26 mouse cellular contexts compared by ENCODE assay signal in the genomic region with DNA sequence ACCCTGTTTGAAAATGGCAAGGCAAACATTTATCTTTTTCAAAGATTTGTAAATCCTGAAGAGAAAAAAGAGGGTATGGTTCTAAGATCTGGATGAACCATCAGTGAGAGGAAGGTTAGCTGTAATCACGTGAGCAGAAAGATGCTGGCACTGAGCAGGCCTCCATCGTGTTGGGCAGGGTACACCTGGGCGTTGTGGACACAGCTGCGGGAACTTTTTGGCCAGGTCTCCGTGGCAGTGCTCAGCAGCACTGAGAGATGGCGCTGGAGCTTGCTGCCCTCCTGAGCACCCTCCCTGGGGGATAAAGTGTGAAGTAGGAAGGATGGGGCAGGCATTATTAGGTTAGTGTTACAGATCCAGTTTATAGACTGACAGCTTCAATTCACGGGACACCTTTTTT. TPM values are rescaled to one million over a fixed set of nuclear protein-coding genes. Genes with fewer than 3 reads are reported as not detected.
DNase-seq lines count a peak whose midpoint lies in the region; ATAC-seq and TF ChIP-seq lines count a peak whose summit lies in the region.
"Had no signal": no experiment of that assay in that cellular context is flagged by ENCODE, and none has a peak within 500 bp of the region (broad histone marks: within the 10 kb centered on the region; RNA-seq: fewer than 3 reads in every experiment).

No protein-coding gene starts in this region.

- no peak for ATAC-seq in kidney, embryonic 14.5 days (ENCODE audit: low FRiP score, low TSS enrichment)
- ATAC-seq: forebrain, embryonic 13.5 days; lung, postnatal 0 days had no signal

- no peak overlapping the region for H3K4me3 ChIP-seq in kidney, embryonic 14.5 days (ENCODE audit: low read length)
- no peak overlapping the region for H3K4me3 ChIP-seq in spleen, adult 2 months (ENCODE audit: extremely low read depth, insufficient read depth, insufficient read length)
- H3K4me3 ChIP-seq: forebrain, embryonic 13.5 days; hindbrain, embryonic 10.5 days; hindbrain, embryonic 15.5 days; limb, embryonic 10.5 days; limb, embryonic 15.5 days; neural tube, embryonic 12.5 days had no signal

- no peaks in the 10 kb centered on the region for H3K27me3 ChIP-seq in kidney, embryonic 14.5 days (ENCODE audit: control insufficient read depth, insufficient read depth, low read length)
- no peaks in the 10 kb centered on the region for H3K27me3 ChIP-seq in spleen, adult 2 months (ENCODE audit: control insufficient read depth, insufficient read depth, low read length)
- H3K27me3 ChIP-seq: CH12.LX; forebrain, embryonic 13.5 days; hindbrain, embryonic 15.5 days; limb, embryonic 15.5 days; neural tube, embryonic 12.5 days had no signal

- no peak for TF ChIP-seq POLR2A in spleen, adult 2 months (IDR thresholded peaks at IDR 0.05; ENCODE audit: low read depth, low read length)

- no peak overlapping the region for H3K9ac ChIP-seq in kidney, embryonic 14.5 days (ENCODE audit: low read depth, low read length)
- H3K9ac ChIP-seq: forebrain, embryonic 13.5 days; hindbrain, embryonic 15.5 days; limb, embryonic 15.5 days; neural tube, embryonic 12.5 days had no signal

- H3K4me2 ChIP-seq in kidney, embryonic 14.5 days (replicated peaks; ENCODE audit: low read depth, low read length), result no peak overlapping the region
- H3K4me2 ChIP-seq: forebrain, embryonic 13.5 days; hindbrain, embryonic 15.5 days; limb, embryonic 15.5 days; neural tube, embryonic 12.5 days had no signal

- 72% methylated on average over 7 of the region's 7 CpGs for WGBS in kidney, embryonic 14.5 days
- WGBS in spleen, adult 2 months, result 35% methylated on average over 7 of the region's 7 CpGs

- no peaks in the 10 kb centered on the region for H3K4me1 ChIP-seq in kidney, embryonic 14.5 days (ENCODE audit: control insufficient read depth, insufficient read depth, low read length)
- H3K4me1 ChIP-seq in spleen, adult 2 months (ENCODE audit: control insufficient read depth, insufficient read depth, insufficient read length), result no peaks in the 10 kb centered on the region
- H3K4me1 ChIP-seq: forebrain, embryonic 13.5 days; hindbrain, embryonic 10.5 days; hindbrain, embryonic 15.5 days; limb, embryonic 10.5 days; limb, embryonic 15.5 days; neural tube, embryonic 12.5 days had no signal

- no peak for TF ChIP-seq CTCF in spleen, adult 2 months (IDR thresholded peaks at IDR 0.05; ENCODE audit: extremely low read depth, insufficient read depth, insufficient read length, insufficient replicate concordance)

- H3K27ac ChIP-seq in kidney, embryonic 14.5 days (ENCODE audit: low read depth, low read length), result no peak overlapping the region
- H3K27ac ChIP-seq in spleen, adult 2 months (ENCODE audit: insufficient read depth, low read length), result peak overlapping the region; percentile 36
- H3K27ac ChIP-seq: forebrain, embryonic 13.5 days; hindbrain, embryonic 10.5 days; hindbrain, embryonic 15.5 days; kidney, postnatal 0 days; limb, embryonic 10.5 days; limb, embryonic 15.5 days; macrophage; neural tube, embryonic 12.5 days had no signal

- peak; percentile 26 for DNase-seq in kidney, postnatal 14 days
- no peak for DNase-seq in spleen, adult 2 months (ENCODE audit: low read depth in 1 of 2, low spot score in 2 of 2)
- no peak for DNase-seq in spleen, adult 12 weeks (ENCODE audit: low spot score)
- peak; percentile 46 to 57 for DNase-seq in kidney, postnatal 36 days
- no peak for DNase-seq in neural tube, embryonic 10.5 days (ENCODE audit: extremely low spot score, low spot score)
- no peak for DNase-seq in cerebellum, postnatal 25 days
- DNase-seq: adrenal gland, postnatal 10 days; B cell, adult 2 months; cerebellum, adult 8-10 months; cerebellum, postnatal 36 days; gastrocnemius, postnatal 10 days; heart, postnatal 14 days; midbrain, embryonic 14.5 days; right cerebral cortex, adult 18-20 months; thymus, postnatal 25 days had no signal

- no peaks in the 10 kb centered on the region for H3K9me3 ChIP-seq in kidney, embryonic 14.5 days (ENCODE audit: control insufficient read depth, low read length)
- H3K9me3 ChIP-seq: forebrain, embryonic 13.5 days; hindbrain, embryonic 10.5 days; hindbrain, embryonic 15.5 days; limb, embryonic 10.5 days; limb, embryonic 15.5 days; neural tube, embryonic 12.5 days had no signal

- H3K36me3 ChIP-seq in kidney, embryonic 14.5 days (ENCODE audit: control insufficient read depth, insufficient read depth, low read length), result peaks cover 69% of the 10 kb centered on the region
- peaks cover 16% of the 10 kb centered on the region for H3K36me3 ChIP-seq in spleen, adult 2 months (ENCODE audit: control insufficient read depth, insufficient read depth, low read length)

RNA-seq across cellular contexts. Expression of a gene that starts 16.8 kb away (rescaled TPM):
- polyA plus RNA-seq in kidney, embryonic 14.5 days (2014; fragmentation: Nextera tagmentation; extraction: Ambion mirVana), result 85.4 and 161 TPM in 2 replicates
- polyA plus RNA-seq in spleen, adult 2 months (2012; rRNA removed), result 7.1 and 7.9 TPM in 2 replicates

RNA-seq across cellular contexts. Expression of a gene that starts 48.7 kb away (rescaled TPM):
- polyA plus RNA-seq in kidney, embryonic 14.5 days (2014; fragmentation: Nextera tagmentation; extraction: Ambion mirVana), result 0.74 and 1.1 TPM in 2 replicates
- polyA plus RNA-seq in spleen, adult 2 months (2012; rRNA removed), result 0.06 and 0.11 TPM in 2 replicates

Comparison
In these comparisons a context has a peak if more than half of its experiments do, and no peak if none do; other contexts are left out.
1. DNase-seq: peak in kidney, postnatal 14 days (single experiment) and kidney, postnatal 36 days (2 of 2); none in spleen, adult 2 months (0 of 2), spleen, adult 12 weeks (single experiment), neural tube, embryonic 10.5 days (single experiment) and cerebellum, postnatal 25 days (0 of 2).